Mouse (Mus musculus): ENCODE results near the gene Grk2. TPM values are rescaled to one million over a fixed set of nuclear protein-coding genes. Genes with fewer than 3 reads are reported as not detected.

The Grk2 gene
- 10.8 TPM for polyA plus RNA-seq (2014; fragmentation: Illumina TruSeq; extraction: RNeasy Lipid Tissue Mini Kit (QIAGEN cat#74804); ENCODE audit: low read depth, low replicate concordance)

DNA sequence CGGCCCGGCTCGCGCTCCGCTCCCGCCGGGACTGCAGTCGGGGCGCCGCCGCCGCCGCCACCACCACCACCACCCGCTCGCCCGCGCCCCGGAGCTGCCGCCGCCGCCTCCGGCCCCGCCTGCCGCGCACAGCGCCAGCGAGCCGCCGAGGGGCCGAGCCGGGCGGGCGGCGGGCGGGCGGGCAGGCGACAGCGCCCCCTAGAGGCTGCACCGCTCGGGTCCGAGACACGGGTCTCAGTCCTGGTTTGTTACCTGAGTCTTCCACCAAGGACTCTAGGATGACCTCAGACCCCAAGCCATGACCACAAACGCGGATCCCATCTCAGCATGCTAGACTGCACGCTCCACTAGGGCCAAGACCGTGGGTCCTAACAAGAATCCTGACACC is at the start of gene Grk2:
Gene Grk2 (minus strand): TSS at position 33 of the 388 bp plus-strand sequence.

DNA sequence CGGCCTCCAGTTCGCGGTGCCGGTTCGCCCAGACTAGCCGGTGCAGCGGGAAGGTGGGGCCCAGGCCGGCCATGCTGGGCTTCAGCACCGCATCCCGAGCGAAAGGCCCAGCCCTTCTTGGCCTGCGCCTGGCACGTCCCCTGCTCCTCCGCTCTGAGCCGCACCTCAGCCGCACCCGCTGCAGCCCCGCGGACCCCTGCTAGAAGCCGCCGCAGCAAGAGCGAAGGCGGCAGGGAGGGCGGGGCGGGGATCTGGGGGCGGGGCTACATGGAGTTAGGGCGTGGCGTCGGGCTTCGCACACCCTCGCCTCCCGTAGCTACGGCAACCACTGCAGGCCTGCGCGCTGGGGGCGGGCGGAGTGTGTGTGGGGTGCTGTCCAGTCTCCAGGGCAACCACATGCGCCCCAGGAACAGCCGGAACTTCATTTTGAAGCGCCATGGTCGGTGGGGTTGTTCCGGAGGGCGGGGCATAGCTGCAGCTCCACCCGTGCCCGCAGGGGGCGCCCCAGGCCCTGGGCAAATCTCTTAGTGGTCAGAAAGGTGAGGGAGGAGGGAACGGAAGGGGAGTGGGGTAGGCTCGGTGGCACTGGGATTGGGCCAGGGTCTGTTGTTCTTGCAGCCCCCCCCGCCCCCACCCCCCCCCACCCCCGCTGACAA is 23.0 kb downstream of the Grk2 start, which contains the start of gene Ankrd13d:
Gene Ankrd13d (minus strand): TSS at position 240 of the 656 bp plus-strand sequence.

DNA sequence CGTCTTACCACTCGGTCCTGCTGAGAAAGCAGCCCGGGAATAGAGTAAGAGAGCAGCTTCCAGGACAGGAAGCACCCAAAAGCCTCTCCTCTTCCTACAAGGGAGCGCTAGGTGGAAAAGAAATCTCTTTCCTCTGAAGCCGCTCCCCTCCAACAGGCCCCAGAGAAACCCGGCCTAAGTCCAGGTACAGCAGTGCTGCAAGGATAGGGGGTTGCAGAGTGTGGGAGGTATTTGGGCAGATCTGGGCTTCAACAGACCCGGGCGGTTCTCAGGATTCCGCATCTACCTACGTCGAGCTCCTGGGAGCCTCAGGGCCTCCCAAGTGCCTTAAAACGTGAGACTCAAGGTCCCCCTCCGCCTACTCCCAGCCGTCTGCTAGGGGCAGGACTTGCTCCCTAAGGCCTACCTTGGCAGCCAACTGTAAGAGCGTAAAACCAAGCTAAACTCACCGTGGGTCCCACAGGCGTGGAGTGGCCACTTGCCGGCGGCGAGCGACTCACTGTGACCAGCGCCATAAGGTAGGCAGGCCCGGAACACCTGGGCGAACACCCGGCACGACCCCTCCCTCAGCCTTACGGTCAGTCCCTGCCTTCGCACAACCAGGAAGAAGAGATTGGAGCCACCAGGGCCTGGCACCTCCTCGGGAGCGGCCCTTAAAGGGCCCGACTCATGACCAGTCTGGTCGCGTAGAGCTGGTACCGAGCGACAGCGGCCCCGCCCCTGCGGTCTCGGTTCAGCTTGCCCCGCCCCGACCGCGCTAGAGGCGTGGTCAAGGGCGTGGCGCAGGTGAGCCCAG is 37.3 kb downstream of the Grk2 start, which contains the start of gene Ssh3:
Gene Ssh3 (minus strand): TSS at position 615 of the 796 bp plus-strand sequence.

Other genes with a start within 250 kb of the Grk2 start
- not detected for gene Gstp3, start 246.7 kb downstream of the Grk2 start, polyA plus RNA-seq (2014; fragmentation: Illumina TruSeq; extraction: RNeasy Lipid Tissue Mini Kit (QIAGEN cat#74804); ENCODE audit: low read depth, low replicate concordance)
- not detected for gene Cabp2, start 224.6 kb downstream of the Grk2 start, polyA plus RNA-seq (2014; fragmentation: Illumina TruSeq; extraction: RNeasy Lipid Tissue Mini Kit (QIAGEN cat#74804); ENCODE audit: low read depth, low replicate concordance)
- gene Cdk2ap2, start 209.0 kb downstream of the Grk2 start, polyA plus RNA-seq (2014; fragmentation: Illumina TruSeq; extraction: RNeasy Lipid Tissue Mini Kit (QIAGEN cat#74804); ENCODE audit: low read depth, low replicate concordance): 1.1 TPM
- gene Pitpnm1, start 206.2 kb downstream of the Grk2 start, polyA plus RNA-seq (2014; fragmentation: Illumina TruSeq; extraction: RNeasy Lipid Tissue Mini Kit (QIAGEN cat#74804); ENCODE audit: low read depth, low replicate concordance): 0.87 TPM
- gene Aip, start 180.4 kb downstream of the Grk2 start, polyA plus RNA-seq (2014; fragmentation: Illumina TruSeq; extraction: RNeasy Lipid Tissue Mini Kit (QIAGEN cat#74804); ENCODE audit: low read depth, low replicate concordance): 1.1 TPM
- gene Gpr152, start 166.4 kb downstream of the Grk2 start, polyA plus RNA-seq (2014; fragmentation: Illumina TruSeq; extraction: RNeasy Lipid Tissue Mini Kit (QIAGEN cat#74804); ENCODE audit: low read depth, low replicate concordance): not detected
- not detected for gene Cabp4, start 162.2 kb downstream of the Grk2 start, polyA plus RNA-seq (2014; fragmentation: Illumina TruSeq; extraction: RNeasy Lipid Tissue Mini Kit (QIAGEN cat#74804); ENCODE audit: low read depth, low replicate concordance)
- 31.5 TPM for gene Coro1b, start 157.6 kb downstream of the Grk2 start, polyA plus RNA-seq (2014; fragmentation: Illumina TruSeq; extraction: RNeasy Lipid Tissue Mini Kit (QIAGEN cat#74804); ENCODE audit: low read depth, low replicate concordance)
- 3.5 TPM for gene Ptprcap, start 152.6 kb downstream of the Grk2 start, polyA plus RNA-seq (2014; fragmentation: Illumina TruSeq; extraction: RNeasy Lipid Tissue Mini Kit (QIAGEN cat#74804); ENCODE audit: low read depth, low replicate concordance)
- gene Rps6kb2, start 142.9 kb downstream of the Grk2 start, polyA plus RNA-seq (2014; fragmentation: Illumina TruSeq; extraction: RNeasy Lipid Tissue Mini Kit (QIAGEN cat#74804); ENCODE audit: low read depth, low replicate concordance): 3.1 TPM
- gene Carns1, start 130.7 kb downstream of the Grk2 start, polyA plus RNA-seq (2014; fragmentation: Illumina TruSeq; extraction: RNeasy Lipid Tissue Mini Kit (QIAGEN cat#74804); ENCODE audit: low read depth, low replicate concordance): 0.93 TPM
- gene Tbc1d10c, start 114.9 kb downstream of the Grk2 start, polyA plus RNA-seq (2014; fragmentation: Illumina TruSeq; extraction: RNeasy Lipid Tissue Mini Kit (QIAGEN cat#74804); ENCODE audit: low read depth, low replicate concordance): not detected
- 103 TPM for gene Ppp1ca, start 114.2 kb downstream of the Grk2 start, polyA plus RNA-seq (2014; fragmentation: Illumina TruSeq; extraction: RNeasy Lipid Tissue Mini Kit (QIAGEN cat#74804); ENCODE audit: low read depth, low replicate concordance)
- gene Rad9a, start 104.6 kb downstream of the Grk2 start, polyA plus RNA-seq (2014; fragmentation: Illumina TruSeq; extraction: RNeasy Lipid Tissue Mini Kit (QIAGEN cat#74804); ENCODE audit: low read depth, low replicate concordance): 3.1 TPM
- gene Clcf1, start 92.0 kb downstream of the Grk2 start, polyA plus RNA-seq (2014; fragmentation: Illumina TruSeq; extraction: RNeasy Lipid Tissue Mini Kit (QIAGEN cat#74804); ENCODE audit: low read depth, low replicate concordance): 0.70 TPM
- not detected for gene AC109138.7, start 91.9 kb downstream of the Grk2 start, polyA plus RNA-seq (2014; fragmentation: Illumina TruSeq; extraction: RNeasy Lipid Tissue Mini Kit (QIAGEN cat#74804); ENCODE audit: low read depth, low replicate concordance)
- not detected for gene Pold4, start 74.3 kb downstream of the Grk2 start, polyA plus RNA-seq (2014; fragmentation: Illumina TruSeq; extraction: RNeasy Lipid Tissue Mini Kit (QIAGEN cat#74804); ENCODE audit: low read depth, low replicate concordance)
- 3.0 TPM for gene Ssh3, start 37.0 kb downstream of the Grk2 start, polyA plus RNA-seq (2014; fragmentation: Illumina TruSeq; extraction: RNeasy Lipid Tissue Mini Kit (QIAGEN cat#74804); ENCODE audit: low read depth, low replicate concordance)
- gene Ankrd13d, start 23.1 kb downstream of the Grk2 start, polyA plus RNA-seq (2014; fragmentation: Illumina TruSeq; extraction: RNeasy Lipid Tissue Mini Kit (QIAGEN cat#74804); ENCODE audit: low read depth, low replicate concordance): not detected
- gene Kdm2a, start 92.1 kb upstream of the Grk2 start, polyA plus RNA-seq (2014; fragmentation: Illumina TruSeq; extraction: RNeasy Lipid Tissue Mini Kit (QIAGEN cat#74804); ENCODE audit: low read depth, low replicate concordance): 63.7 TPM
- 2.3 TPM for gene Rhod, start 133.2 kb upstream of the Grk2 start, polyA plus RNA-seq (2014; fragmentation: Illumina TruSeq; extraction: RNeasy Lipid Tissue Mini Kit (QIAGEN cat#74804); ENCODE audit: low read depth, low replicate concordance)
- gene Syt12, start 171.2 kb upstream of the Grk2 start, polyA plus RNA-seq (2014; fragmentation: Illumina TruSeq; extraction: RNeasy Lipid Tissue Mini Kit (QIAGEN cat#74804); ENCODE audit: low read depth, low replicate concordance): 6.5 TPM
- gene 2010003K11Rik, start 192.4 kb upstream of the Grk2 start, polyA plus RNA-seq (2014; fragmentation: Illumina TruSeq; extraction: RNeasy Lipid Tissue Mini Kit (QIAGEN cat#74804); ENCODE audit: low read depth, low replicate concordance): 2.7 TPM
- 8.6 TPM for gene Pcx, start 204.2 kb upstream of the Grk2 start, polyA plus RNA-seq (2014; fragmentation: Illumina TruSeq; extraction: RNeasy Lipid Tissue Mini Kit (QIAGEN cat#74804); ENCODE audit: low read depth, low replicate concordance)